Comparison of ENCODE assay signal across 23 mouse cellular contexts in genomic region chr7:112261121-112261520, GRCm38 (mm10). TPM values are rescaled to one million over a fixed set of nuclear protein-coding genes. Genes with fewer than 3 reads are reported as not detected.
DNase-seq lines count a peak whose midpoint lies in the region; ATAC-seq and TF ChIP-seq lines count a peak whose summit lies in the region.
"Had no signal": no experiment of that assay in that cellular context is flagged by ENCODE, and none has a peak within 500 bp of the region (broad histone marks: within the 10 kb centered on the region; RNA-seq: fewer than 3 reads in every experiment).

No protein-coding gene starts in this region.

- H3K27me3 ChIP-seq in lung, embryonic 16.5 days (ENCODE audit: control insufficient read depth, insufficient read depth, low read depth, low read length), result no peaks in the 10 kb centered on the region
- H3K27me3 ChIP-seq in heart, embryonic 16.5 days (ENCODE audit: control insufficient read depth, insufficient read depth, low read length), result no peaks in the 10 kb centered on the region
- no peaks in the 10 kb centered on the region for H3K27me3 ChIP-seq in midbrain, embryonic 11.5 days (ENCODE audit: control insufficient read depth, insufficient read depth, low read length)
- H3K27me3 ChIP-seq: limb, embryonic 12.5 days; liver, embryonic 12.5 days had no signal

- WGBS in lung, embryonic 16.5 days, result 56% methylated on average over 5 of the region's 5 CpGs
- WGBS in heart, embryonic 16.5 days, result 39% methylated on average over 5 of the region's 5 CpGs
- WGBS in midbrain, embryonic 11.5 days, result 90% methylated on average over 5 of the region's 5 CpGs

- no peak overlapping the region for H3K9ac ChIP-seq in lung, embryonic 16.5 days (ENCODE audit: low read length)
- no peak overlapping the region for H3K9ac ChIP-seq in heart, embryonic 16.5 days (ENCODE audit: low read length)
- H3K9ac ChIP-seq in midbrain, embryonic 11.5 days (ENCODE audit: low read length), result no peak overlapping the region
- H3K9ac ChIP-seq: limb, embryonic 12.5 days; liver, embryonic 12.5 days had no signal

- H3K36me3 ChIP-seq in lung, embryonic 16.5 days (ENCODE audit: control insufficient read depth, insufficient read depth, low read length), result no peaks in the 10 kb centered on the region
- H3K36me3 ChIP-seq in heart, embryonic 16.5 days (ENCODE audit: control insufficient read depth, insufficient read depth), result peaks cover 17% of the 10 kb centered on the region; the same call in 1 of the 2 replicates
- no peaks in the 10 kb centered on the region for H3K36me3 ChIP-seq in midbrain, embryonic 11.5 days (ENCODE audit: control insufficient read depth, insufficient read depth, low read length)
- H3K36me3 ChIP-seq: limb, embryonic 12.5 days; liver, embryonic 12.5 days; midbrain, embryonic 10.5 days had no signal

- intact Hi-C loops in gastrocnemius, adult 2 months (cut with DNase I), result no loop called here

- no peaks in the 10 kb centered on the region for H3K9me3 ChIP-seq in lung, embryonic 16.5 days (ENCODE audit: control insufficient read depth, low read length)
- H3K9me3 ChIP-seq in heart, embryonic 16.5 days (replicated peaks; ENCODE audit: control insufficient read depth, low read length), result no peaks in the 10 kb centered on the region
- no peaks in the 10 kb centered on the region for H3K9me3 ChIP-seq in midbrain, embryonic 11.5 days (ENCODE audit: control insufficient read depth, low read length)
- H3K9me3 ChIP-seq: limb, embryonic 12.5 days; liver, embryonic 12.5 days; midbrain, embryonic 10.5 days had no signal

- H3K27ac ChIP-seq in gastrocnemius, adult 2 months, result peak overlapping the region; percentile 56; the same call in 1 of the 2 replicates
- H3K27ac ChIP-seq in lung, embryonic 16.5 days (ENCODE audit: low read length), result peak overlapping the region; percentile 34; the same call in 1 of the 2 replicates
- H3K27ac ChIP-seq in heart, embryonic 16.5 days (ENCODE audit: low read length), result peak overlapping the region; percentile 98
- no peak overlapping the region for H3K27ac ChIP-seq in midbrain, embryonic 11.5 days (ENCODE audit: low read depth, low read length)
- H3K27ac ChIP-seq: limb, embryonic 12.5 days; liver, embryonic 12.5 days; macrophage; midbrain, embryonic 10.5 days; stomach, postnatal 0 days had no signal

- H3K4me2 ChIP-seq in lung, embryonic 16.5 days (ENCODE audit: low read depth, low read length), result no peak overlapping the region
- no peak overlapping the region for H3K4me2 ChIP-seq in heart, embryonic 16.5 days (ENCODE audit: low read depth, low read length)
- H3K4me2 ChIP-seq in midbrain, embryonic 11.5 days, result no peak overlapping the region
- H3K4me2 ChIP-seq: limb, embryonic 12.5 days; liver, embryonic 12.5 days had no signal

- peak; percentile 67 for ATAC-seq in lung, embryonic 16.5 days (ENCODE audit: low read depth)
- peak; percentile 84 for ATAC-seq in heart, embryonic 16.5 days (replicated peaks; ENCODE audit: extremely low read depth, insufficient read depth, low FRiP score)
- no peak for ATAC-seq in midbrain, embryonic 11.5 days (ENCODE audit: low FRiP score)
- ATAC-seq: activated CD4-positive, CD25-positive, alpha-beta regulatory T cell, adult 4 months; CD4-positive, CD25-positive, alpha-beta regulatory T cell, adult 4 months; forebrain, embryonic 14.5 days; liver, embryonic 12.5 days had no signal

- H3K4me1 ChIP-seq in lung, embryonic 16.5 days (replicated peaks; ENCODE audit: control insufficient read depth, insufficient read depth, low read length), result peaks cover 21% of the 10 kb centered on the region
- peaks cover 79% of the 10 kb centered on the region for H3K4me1 ChIP-seq in heart, embryonic 16.5 days (ENCODE audit: control insufficient read depth, insufficient read depth, low read length)
- no peaks in the 10 kb centered on the region for H3K4me1 ChIP-seq in midbrain, embryonic 11.5 days (ENCODE audit: control insufficient read depth, insufficient read depth, low read length)
- H3K4me1 ChIP-seq: limb, embryonic 12.5 days; midbrain, embryonic 10.5 days had no signal

- no peak overlapping the region for H3K4me3 ChIP-seq in gastrocnemius, adult 2 months
- H3K4me3 ChIP-seq in lung, embryonic 16.5 days (ENCODE audit: low read length), result no peak overlapping the region
- H3K4me3 ChIP-seq in heart, embryonic 16.5 days (ENCODE audit: low read length), result no peak overlapping the region
- H3K4me3 ChIP-seq in midbrain, embryonic 11.5 days (ENCODE audit: low read depth, low read length), result no peak overlapping the region
- H3K4me3 ChIP-seq: limb, embryonic 12.5 days; liver, embryonic 12.5 days; midbrain, embryonic 10.5 days had no signal

- no peak for TF ChIP-seq CTCF in gastrocnemius, adult 2 months (IDR thresholded peaks at IDR 0.05)

- DNase-seq in gastrocnemius, adult 2 months, result no peak
- DNase-seq in gastrocnemius, postnatal 10 days, result no peak
- DNase-seq in lung, postnatal 14 days, result no peak
- peak; percentile 70 for DNase-seq in lung, postnatal 36 days
- DNase-seq in midbrain, embryonic 11.5 days (ENCODE audit: low spot score, missing footprints), result no peak
- no peak for DNase-seq in thymus, postnatal 25 days
- DNase-seq: adrenal gland, postnatal 14 days; cerebellum, adult 11 months; cerebellum, postnatal 14 days; gastrocnemius, postnatal 36 days; kidney, adult 2 months; kidney, postnatal 14 days; right cerebral cortex, adult 18-20 months had no signal

RNA-seq across cellular contexts. Expression of gene Mical2, which starts 35.5 kb away (rescaled TPM):
- total RNA-seq in gastrocnemius, adult 2 months (2021), result 100 to 1,000 TPM; 124 to 136 TPM
- 10 to 100 TPM; 41.4 to 50.9 TPM for total RNA-seq in gastrocnemius, postnatal 10 days (2021)
- polyA plus RNA-seq in lung, embryonic 16.5 days (2015; fragmentation: Nextera tagmentation; extraction: Ambion mirVana), result 27.3 and 27.6 TPM in 2 replicates
- polyA plus RNA-seq in heart, embryonic 16.5 days (2015; fragmentation: Nextera tagmentation; extraction: Ambion mirVana), result 128 and 145 TPM in 2 replicates
- polyA plus RNA-seq in midbrain, embryonic 11.5 days (2014; fragmentation: Nextera tagmentation; extraction: Ambion mirVana), result 1.2 and 1.5 TPM in 2 replicates

Comparison
In these comparisons a context has a peak if more than half of its experiments do, and no peak if none do; other contexts are left out.
1. RNA of gene Mical2, which starts 35.5 kb away (polyA plus RNA-seq): 128 to 145 TPM in heart, embryonic 16.5 days and 27.3 to 27.6 TPM in lung, embryonic 16.5 days; 1.2 to 1.5 TPM in midbrain, embryonic 11.5 days; every median in the first group is over 10 times any median in the second.